Mouse (Mus musculus) bone marrow macrophage, adult 2 months (primary cell): Measurements from ENCODE around the gene Olfr49.

Experiments
- CTCF ChIP-seq: IDR thresholded peaks from 2 replicates; pipeline ENCODE4 v1.5.1; 2012; ENCODE audit warnings: low read depth, mild to moderate bottlenecking, low read length, moderate library complexity
- POLR2A ChIP-seq: IDR thresholded peaks from 2 replicates; pipeline ENCODE4 v1.6.1; 2012; ENCODE audit warnings: mild to moderate bottlenecking, low read depth, low read length, borderline replicate concordance

DNA sequence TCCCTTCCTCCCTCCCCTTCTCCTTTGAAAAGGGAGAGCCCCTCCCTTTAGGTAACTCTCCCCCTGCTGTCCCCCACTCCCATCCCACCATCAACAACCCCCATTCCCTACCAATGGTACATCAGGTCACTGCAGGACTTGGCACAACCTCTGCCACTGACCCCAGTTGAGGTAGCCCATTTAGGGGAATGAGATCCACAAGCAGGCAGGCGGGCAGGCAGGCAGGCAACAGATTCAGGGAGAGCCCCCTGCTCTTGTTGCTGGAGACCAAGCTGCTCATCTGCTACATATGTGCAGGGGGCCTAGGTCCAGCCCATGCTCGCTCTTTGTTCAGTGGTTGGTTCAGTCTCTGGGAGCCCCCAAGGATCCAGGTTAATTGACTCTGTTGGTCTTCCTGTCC lies 8.3 kb downstream of the Olfr49 start:
- TF ChIP-seq CTCF (no peak), POLR2A (no peak)
